Mouse (Mus musculus) thymus, adult 2 months (tissue): Measurements from ENCODE around the gene Ap1s1. TPM values are rescaled to one million over a fixed set of nuclear protein-coding genes. Genes with fewer than 3 reads are reported as not detected.
A peak's percentile ranks its signal among the peaks of the same experiment; 100 is the strongest.

Experiments used
- DNase-seq: peaks from one replicate; pipeline ENCODE4 v3.0.0; 2021
- H3K27ac ChIP-seq: fragments of 200-500 bp; 2 replicates; pipeline ENCODE4 v1.5.1; 2012; ENCODE audit warnings: low read length, control low read depth; ENCODE audit not compliant: control insufficient read depth, insufficient read depth
- H3K27me3 ChIP-seq: fragments of 200-500 bp; 2 replicates; pipeline ENCODE4 v1.6.1; 2012; ENCODE audit warnings: mild to moderate bottlenecking, low read length, moderate library complexity, mixed read lengths; ENCODE audit not compliant: control insufficient read depth, insufficient read depth
- H3K36me3 ChIP-seq: fragments of 200-500 bp; 2 replicates; pipeline ENCODE4 v1.6.1; 2012; ENCODE audit warnings: mild to moderate bottlenecking, low read length, moderate library complexity; ENCODE audit not compliant: control insufficient read depth, insufficient read depth
- H3K4me1 ChIP-seq: fragments of 200-500 bp; replicated peaks from 2 replicates; pipeline ENCODE4 v1.6.1; 2012; ENCODE audit warnings: low read length; ENCODE audit not compliant: control insufficient read depth, insufficient read depth
- H3K4me3 ChIP-seq: fragments of 200-500 bp; 2 replicates; pipeline ENCODE4 v1.5.1; 2012; ENCODE audit warnings: mild to moderate bottlenecking, low read length, control low read depth, moderate library complexity; ENCODE audit not compliant: control insufficient read depth, insufficient read depth
- CTCF ChIP-seq: fragments of 200-500 bp; IDR thresholded peaks from 2 replicates; pipeline ENCODE4 v1.5.1; 2012; ENCODE audit warnings: mild to moderate bottlenecking, control low read depth, low read length, moderate library complexity, borderline replicate concordance; ENCODE audit not compliant: control insufficient read depth, poor library complexity, insufficient read depth; ENCODE audit errors: extremely low read depth
- POLR2A ChIP-seq: fragments of 200-500 bp; IDR thresholded peaks from 2 replicates; pipeline ENCODE4 v1.6.1; 2012; ENCODE audit warnings: mild to moderate bottlenecking, low read length, control low read depth, moderate library complexity; ENCODE audit not compliant: control insufficient read depth, poor library complexity, insufficient read depth; ENCODE audit errors: extremely low read depth
- WGBS: fragments of 180-500 bp; shearing (Covaris S2); methylation state at CpG from one replicate; pipeline ENCODE4 v1.1.7; 2018; 5-methylcytosine and 5-hydroxymethylcytosine counted together
- polyA plus RNA-seq: library from polyadenylated mRNA; depleted of rRNA; stranded (reverse); fragments of >200 nt; gene quantifications from 2 replicates; pipeline ENCODE4 v1.2.3, GENCODE M21; 2012; rRNA removed

Gene Ap1s1
- polyA plus RNA-seq, 1 experiment: 44.1 TPM

DNA sequence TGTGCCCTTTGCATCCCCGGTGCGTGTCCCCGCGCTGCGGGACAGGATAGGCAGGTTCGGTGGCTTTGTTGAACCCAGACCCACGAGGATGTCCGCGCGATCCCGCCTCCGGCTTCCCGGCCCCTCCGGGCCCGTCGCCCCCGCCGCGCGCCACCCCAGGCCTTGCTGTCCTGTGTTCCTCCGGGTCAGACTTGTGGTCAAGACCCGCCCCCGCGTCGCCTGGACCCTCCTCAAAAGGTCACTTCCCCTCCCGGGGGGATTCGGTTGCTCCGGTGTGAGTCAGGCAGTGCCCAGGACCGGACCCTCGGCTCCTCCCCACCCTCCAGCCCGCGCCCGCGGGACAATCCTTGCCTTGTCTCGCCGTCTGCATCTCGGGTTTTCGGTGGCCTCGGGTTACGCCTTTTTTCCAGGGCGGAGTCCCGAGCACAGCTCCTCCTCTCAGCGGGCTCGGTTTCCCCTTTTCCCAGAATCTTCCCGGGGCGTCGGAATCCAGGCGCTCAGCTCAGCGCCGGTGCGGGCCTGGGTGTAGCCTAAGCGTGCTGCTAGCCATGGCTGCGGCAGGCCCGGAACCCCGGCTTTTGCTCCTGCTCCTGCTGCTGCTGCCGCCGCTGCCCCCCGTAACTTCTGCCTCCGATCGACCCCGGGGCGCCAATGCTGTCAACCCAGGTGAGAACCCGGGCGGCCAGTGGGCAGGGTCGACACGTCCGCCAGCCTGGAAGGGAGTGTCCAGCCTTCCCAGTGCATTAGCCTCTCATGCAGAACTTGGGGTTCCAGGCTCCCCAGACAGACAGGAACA lies 58.6 kb downstream of the Ap1s1 start:
- WGBS: under 1% methylated on average over 67 of the region's 67 CpGs
- Histone ChIP-seq H3K27me3 (no peaks in the 10 kb centered on the region), H3K36me3 (no peaks in the 10 kb centered on the region), H3K27ac (no peak overlapping the region), H3K4me1 (peaks cover 14% of the 10 kb centered on the region), H3K4me3 (peak overlapping the region; percentile 82)
- peak; percentile 67 for DNase-seq
- TF ChIP-seq CTCF (0 out of 2 replicates have a peak, but pooled peaks have one; percentile 36), POLR2A (no peak)

DNA sequence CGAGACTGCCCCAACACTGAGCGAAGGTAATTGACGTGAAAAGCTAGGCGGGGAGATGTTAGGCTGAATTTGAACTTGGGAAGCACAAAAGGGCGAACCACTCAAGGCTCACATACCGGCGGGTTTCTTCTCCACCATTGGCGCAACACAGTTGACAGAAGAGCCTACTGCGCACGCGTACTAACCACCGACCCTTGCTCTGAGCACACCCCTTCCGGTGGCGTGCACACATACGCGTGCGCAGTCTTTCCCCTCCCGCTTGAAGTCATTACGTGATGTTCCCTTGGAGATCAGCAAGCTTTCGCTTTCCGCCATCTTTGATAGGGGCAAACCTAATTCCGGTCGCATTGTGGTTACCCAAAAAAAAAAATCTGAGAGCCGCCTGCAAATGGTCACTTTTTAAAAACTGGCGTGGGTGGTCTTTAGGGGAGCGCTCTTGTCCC lies 59.2 kb downstream of the Ap1s1 start, which contains the start of gene Plod3:
Gene Plod3 (plus strand): TSS at position 325 of the 443 bp plus-strand sequence.
- peak; percentile 94 for DNase-seq
- H3K4me3 ChIP-seq: peak within 1 kb of the TSS; percentile 82
- no peak within 1 kb of the TSS for H3K27ac ChIP-seq
- under 1% methylated on average over 26 of the region's 26 CpGs for WGBS
- TF ChIP-seq CTCF (no peak), POLR2A (no peak)
- peaks cover 14% of the 10 kb centered on the region for H3K4me1 ChIP-seq
- no peaks in the 10 kb centered on the region for H3K27me3 ChIP-seq
- no peaks in the 10 kb centered on the region for H3K36me3 ChIP-seq

Other genes starting within 250 kb of the Ap1s1 start
- gene Col26a1, start 162.9 kb downstream of the Ap1s1 start, polyA plus RNA-seq: 0.22 and 0.66 TPM in 2 replicates
- gene Ift22, start 138.0 kb downstream of the Ap1s1 start, polyA plus RNA-seq: 7.7 and 9.4 TPM in 2 replicates
- 181 and 214 TPM in 2 replicates for gene Fis1, start 92.9 kb downstream of the Ap1s1 start, polyA plus RNA-seq
- 3.8 and 9.4 TPM in 2 replicates for gene Cldn15, start 79.5 kb downstream of the Ap1s1 start, polyA plus RNA-seq
- 40.8 and 41.9 TPM in 2 replicates for gene Plod3, start 59.1 kb downstream of the Ap1s1 start, polyA plus RNA-seq
- gene Znhit1, start 58.1 kb downstream of the Ap1s1 start, polyA plus RNA-seq: 72.2 and 79.5 TPM in 2 replicates
- gene Vgf, start 19.7 kb downstream of the Ap1s1 start, polyA plus RNA-seq: 0.58 and 1.0 TPM in 2 replicates
- gene Serpine1, start 26.1 kb upstream of the Ap1s1 start, polyA plus RNA-seq: 3.1 and 4.1 TPM in 2 replicates
- 49.3 and 55.8 TPM in 2 replicates for gene Trim56, start 70.1 kb upstream of the Ap1s1 start, polyA plus RNA-seq
- 0.52 and 0.86 TPM in 2 replicates for gene Muc3, start 103.2 kb upstream of the Ap1s1 start, polyA plus RNA-seq
- gene Muc3a, start 166.3 kb upstream of the Ap1s1 start, polyA plus RNA-seq: 8.7 and 14.7 TPM in 2 replicates
- gene Ache, start 241.4 kb upstream of the Ap1s1 start, polyA plus RNA-seq: 90.2 and 97.1 TPM in 2 replicates
- gene Ufsp1, start 248.5 kb upstream of the Ap1s1 start, polyA plus RNA-seq: 41.1 and 44.1 TPM in 2 replicates